Mouse (Mus musculus): ENCODE measurements at regions not wholly inside any gene's neighbourhood (a gene's known extent, or its start where the extent isn't known, plus 50 kb on each side); places are given as distances from the start of the nearest gene placed in this dataset.

GRCm38 (mm10) chr15:25305801-25306200, 107.8 kb downstream of the Basp1 start:
- ATAC-seq (replicated peaks; ENCODE audit: low FRiP score, poor library complexity, severe bottlenecking): no peak

GRCm38 (mm10) chr15:25303379-25303778, 110.2 kb downstream of the Basp1 start:
- no peak for ATAC-seq (replicated peaks; ENCODE audit: low FRiP score, poor library complexity, severe bottlenecking)

GRCm38 (mm10) chr15:25302671-25303294, 110.8 kb downstream of the Basp1 start:
- no peak for ATAC-seq (replicated peaks; ENCODE audit: low FRiP score, poor library complexity, severe bottlenecking)

- no peak for ATAC-seq (replicated peaks; ENCODE audit: low FRiP score, poor library complexity, severe bottlenecking)
These were observed 111.8 kb downstream of the Basp1 start for GRCm38 (mm10) chr15:25301810-25302209.

- no peak for ATAC-seq (replicated peaks; ENCODE audit: low FRiP score, poor library complexity, severe bottlenecking)
These were observed 116.3 kb downstream of the Basp1 start for GRCm38 (mm10) chr15:25297278-25297677.

GRCm38 (mm10) chr15:25296714-25297113, 116.8 kb downstream of the Basp1 start:
- no peak for ATAC-seq (replicated peaks; ENCODE audit: low FRiP score, poor library complexity, severe bottlenecking)

- ATAC-seq (replicated peaks; ENCODE audit: low FRiP score, poor library complexity, severe bottlenecking): no peak
These were observed 117.8 kb downstream of the Basp1 start for GRCm38 (mm10) chr15:25295753-25296152.

- ATAC-seq (replicated peaks; ENCODE audit: low FRiP score, poor library complexity, severe bottlenecking): no peak
These were observed 122.3 kb downstream of the Basp1 start for GRCm38 (mm10) chr15:25291231-25291691.

- no peak for ATAC-seq (replicated peaks; ENCODE audit: low FRiP score, poor library complexity, severe bottlenecking)
These were observed 125.7 kb downstream of the Basp1 start for GRCm38 (mm10) chr15:25287850-25288249.

- no peak for ATAC-seq (replicated peaks; ENCODE audit: low FRiP score, poor library complexity, severe bottlenecking)
These were observed 129.0 kb downstream of the Basp1 start for GRCm38 (mm10) chr15:25284354-25285199.

- no peak for ATAC-seq (replicated peaks; ENCODE audit: low FRiP score, poor library complexity, severe bottlenecking)
These were observed 129.9 kb downstream of the Basp1 start for GRCm38 (mm10) chr15:25283713-25284112.

GRCm38 (mm10) chr15:25282346-25282745, 131.2 kb downstream of the Basp1 start:
- ATAC-seq (replicated peaks; ENCODE audit: low FRiP score, poor library complexity, severe bottlenecking): no peak

GRCm38 (mm10) chr15:25281942-25282341, 131.6 kb downstream of the Basp1 start:
- ATAC-seq (replicated peaks; ENCODE audit: low FRiP score, poor library complexity, severe bottlenecking): no peak

- no peak for ATAC-seq (replicated peaks; ENCODE audit: low FRiP score, poor library complexity, severe bottlenecking)
These were observed 135.0 kb downstream of the Basp1 start for GRCm38 (mm10) chr15:25278317-25279156.

- ATAC-seq (replicated peaks; ENCODE audit: low FRiP score, poor library complexity, severe bottlenecking): no peak
These were observed 137.3 kb downstream of the Basp1 start for GRCm38 (mm10) chr15:25276227-25276626.

- ATAC-seq (replicated peaks; ENCODE audit: low FRiP score, poor library complexity, severe bottlenecking): no peak
These were observed 141.7 kb downstream of the Basp1 start for GRCm38 (mm10) chr15:25271886-25272285.

- no peak for ATAC-seq (replicated peaks; ENCODE audit: low FRiP score, poor library complexity, severe bottlenecking)
These were observed 143.2 kb downstream of the Basp1 start for GRCm38 (mm10) chr15:25270349-25270748.

GRCm38 (mm10) chr15:25269345-25269996, 144.1 kb downstream of the Basp1 start:
- no peak for ATAC-seq (replicated peaks; ENCODE audit: low FRiP score, poor library complexity, severe bottlenecking)

- ATAC-seq (replicated peaks; ENCODE audit: low FRiP score, poor library complexity, severe bottlenecking): no peak
These were observed 145.1 kb downstream of the Basp1 start for GRCm38 (mm10) chr15:25268436-25268835.

- ATAC-seq (replicated peaks; ENCODE audit: low FRiP score, poor library complexity, severe bottlenecking): no peak
These were observed 146.1 kb downstream of the Basp1 start for GRCm38 (mm10) chr15:25267509-25267908.

Data from erythroid progenitor cell, adult 5-6 weeks (primary cell).